Mouse (Mus musculus) hindbrain, embryonic 14.5 days (tissue): ENCODE results near the gene Gm17416. TPM values are rescaled to one million over a fixed set of nuclear protein-coding genes. Genes with fewer than 3 reads are reported as not detected.

Experiments used
- ATAC-seq: fragments of 200-750 bp; cut with Nextera tagmentation; 2 replicates; pipeline ENCODE4 v1.8.0; 2017; ENCODE audit warnings: moderate number of reproducible peaks, mild to moderate bottlenecking, moderate TSS enrichment, moderate library complexity; ENCODE audit not compliant: low FRiP score
- DNase-seq: peaks from one replicate; pipeline ENCODE4 v3.0.0-alpha.2; 2015; ENCODE audit warnings: low spot score
- H3K27ac ChIP-seq: fragments of 300-500 bp; sonication (generic); 2 replicates; pipeline ENCODE4 v1.5.1; 2014; ENCODE audit warnings: mild to moderate bottlenecking, moderate library complexity
- H3K27me3 ChIP-seq: fragments of 300-500 bp; sonication (generic); 2 replicates; pipeline ENCODE4 v1.6.1; 2014; ENCODE audit warnings: mild to moderate bottlenecking, low read length, mixed read lengths; ENCODE audit not compliant: control insufficient read depth, insufficient read depth
- H3K36me3 ChIP-seq: fragments of 300-500 bp; sonication (generic); replicated peaks from 2 replicates; pipeline ENCODE4 v1.6.1; 2014; ENCODE audit not compliant: control insufficient read depth, insufficient read depth
- H3K4me1 ChIP-seq: fragments of 300-500 bp; sonication (generic); replicated peaks from 2 replicates; pipeline ENCODE4 v1.6.1; 2014; ENCODE audit warnings: antibody characterized with exemption, low read length, mixed read lengths; ENCODE audit not compliant: control insufficient read depth, insufficient read depth
- H3K4me2 ChIP-seq: fragments of 300-500 bp; sonication (generic); replicated peaks from 2 replicates; pipeline ENCODE4 v1.6.1; 2014; ENCODE audit warnings: mild to moderate bottlenecking, moderate library complexity
- H3K4me3 ChIP-seq: fragments of 300-500 bp; sonication (generic); replicated peaks from 2 replicates; pipeline ENCODE4 v1.5.1; 2014; ENCODE audit warnings: mild to moderate bottlenecking, low read length
- H3K9ac ChIP-seq: fragments of 300-500 bp; sonication (generic); 2 replicates; pipeline ENCODE4 v1.6.1; 2014
- H3K9me3 ChIP-seq: fragments of 300-500 bp; sonication (generic); 2 replicates; pipeline ENCODE4 v1.6.1; 2016; ENCODE audit warnings: low read length; ENCODE audit not compliant: control insufficient read depth
- WGBS: fragments of 180-500 bp; shearing (Covaris S2); extraction: QIAGEN DNeasy Blood & Tissue Kit; methylation state at CpG from one replicate; pipeline ENCODE4 v1.1.7; 2014; 5-methylcytosine and 5-hydroxymethylcytosine counted together
- polyA plus RNA-seq: library from polyadenylated mRNA; unstranded; fragments of >200 nt; fragmentation: Nextera tagmentation; extraction: Ambion mirVana; gene quantifications from 2 replicates; pipeline ENCODE4 v1.2.1, GENCODE M21; 2014

The Gm17416 gene
- polyA plus RNA-seq, 1 experiment from 2014 or later, result not detected

DNA sequence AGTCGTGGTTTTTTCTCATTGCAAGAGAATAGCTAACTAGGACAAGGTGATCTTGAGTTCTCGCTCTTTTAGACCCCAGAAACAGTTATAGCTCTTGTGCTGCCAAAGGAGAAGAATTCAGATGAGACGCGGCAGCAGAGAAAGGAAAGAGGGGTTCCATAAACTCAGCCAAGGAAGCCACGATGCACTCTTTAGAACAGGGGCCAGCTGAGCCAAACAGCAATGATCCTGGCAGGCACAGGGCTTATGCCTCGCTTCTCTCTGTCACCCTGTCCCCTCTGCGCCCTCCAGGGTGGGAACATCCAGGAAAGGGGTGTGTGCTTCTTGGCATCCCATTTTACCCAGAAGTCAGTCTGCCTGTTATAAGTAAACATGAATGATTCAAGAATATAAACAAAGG lies 30.2 kb downstream of the Gm17416 start, which contains the start of gene Defb45:
TSS of gene Defb45 (minus strand) at position 101 of the 400 bp plus-strand sequence.
- 67% methylated on average over 7 of the region's 7 CpGs for WGBS
- Histone ChIP-seq H3K27ac (no peak within 1 kb of the TSS), H3K9me3 (no peaks in the 10 kb centered on the region), H3K36me3 (no peaks in the 10 kb centered on the region), H3K4me1 (no peaks in the 10 kb centered on the region), H3K27me3 (no peaks in the 10 kb centered on the region), H3K4me3 (no peak within 1 kb of the TSS), H3K9ac (no peak within 1 kb of the TSS), H3K4me2 (no peak within 1 kb of the TSS)
- DNase-seq, result no peak
- no peak for ATAC-seq

DNA sequence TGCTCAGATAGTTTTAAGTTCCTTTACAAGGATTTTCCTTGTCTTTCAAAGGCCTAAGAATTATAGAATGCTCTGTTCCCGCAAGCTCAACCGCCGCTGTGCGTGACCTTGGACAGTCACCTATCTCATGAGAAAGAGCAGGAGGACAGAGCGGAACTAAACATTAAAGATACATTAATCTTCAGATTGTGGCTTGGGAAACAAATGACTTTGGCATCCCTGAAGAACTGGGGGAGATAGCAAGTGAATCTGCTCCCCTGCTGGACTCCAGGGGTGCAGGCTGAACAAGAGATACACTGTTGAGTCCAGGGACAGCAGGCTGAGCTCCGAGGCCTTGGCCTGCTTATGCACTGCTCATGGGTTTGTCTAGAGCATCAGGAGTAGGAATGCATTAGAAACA lies 30.9 kb downstream of the Gm17416 start:
- Histone ChIP-seq H3K36me3 (no peaks in the 10 kb centered on the region), H3K27me3 (no peaks in the 10 kb centered on the region), H3K4me3 (no peak overlapping the region), H3K4me2 (no peak overlapping the region), H3K9me3 (no peaks in the 10 kb centered on the region), H3K9ac (no peak overlapping the region), H3K27ac (no peak overlapping the region), H3K4me1 (no peaks in the 10 kb centered on the region)
- no peak for DNase-seq
- no peak for ATAC-seq
- WGBS, result 76% methylated on average over 6 of the region's 6 CpGs

DNA sequence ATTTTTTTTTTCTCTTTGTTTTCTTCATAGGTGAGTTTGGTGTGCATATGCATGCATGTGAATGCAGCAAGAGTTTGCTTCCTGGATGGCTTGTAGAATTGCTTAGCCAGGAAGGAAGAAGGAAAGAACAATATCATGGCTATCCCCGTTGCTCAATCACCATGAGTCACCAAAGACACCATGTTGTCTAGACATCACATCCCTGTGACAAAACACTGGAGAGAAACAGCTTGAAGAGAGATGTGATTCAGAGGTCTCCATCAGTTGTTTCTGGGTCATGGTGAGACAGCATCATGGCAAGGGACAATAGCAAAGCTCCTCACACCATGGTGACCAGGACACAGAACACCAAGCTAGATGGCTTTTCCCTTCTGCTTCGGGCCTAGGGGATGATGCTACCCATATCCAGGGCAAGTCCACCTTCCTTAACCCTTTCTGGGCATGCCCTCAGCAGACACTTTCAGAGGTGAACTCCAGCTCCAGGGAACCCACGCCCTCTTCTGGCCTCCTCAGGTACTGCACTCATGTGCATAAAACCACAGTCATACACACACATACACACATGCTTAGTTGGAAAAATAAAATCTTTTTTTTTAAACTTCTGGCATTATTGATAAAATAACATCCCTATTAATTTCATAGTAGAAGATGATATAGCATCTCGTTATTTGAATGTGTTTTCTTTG lies 32.3 kb downstream of the Gm17416 start:
- Histone ChIP-seq H3K4me3 (no peak overlapping the region), H3K27ac (no peak overlapping the region), H3K36me3 (no peaks in the 10 kb centered on the region), H3K4me2 (no peak overlapping the region), H3K4me1 (no peaks in the 10 kb centered on the region), H3K9me3 (no peaks in the 10 kb centered on the region), H3K27me3 (no peaks in the 10 kb centered on the region), H3K9ac (no peak overlapping the region)
- 74% methylated on average over 4 of the region's 4 CpGs for WGBS
- DNase-seq, result no peak
- no peak for ATAC-seq

DNA sequence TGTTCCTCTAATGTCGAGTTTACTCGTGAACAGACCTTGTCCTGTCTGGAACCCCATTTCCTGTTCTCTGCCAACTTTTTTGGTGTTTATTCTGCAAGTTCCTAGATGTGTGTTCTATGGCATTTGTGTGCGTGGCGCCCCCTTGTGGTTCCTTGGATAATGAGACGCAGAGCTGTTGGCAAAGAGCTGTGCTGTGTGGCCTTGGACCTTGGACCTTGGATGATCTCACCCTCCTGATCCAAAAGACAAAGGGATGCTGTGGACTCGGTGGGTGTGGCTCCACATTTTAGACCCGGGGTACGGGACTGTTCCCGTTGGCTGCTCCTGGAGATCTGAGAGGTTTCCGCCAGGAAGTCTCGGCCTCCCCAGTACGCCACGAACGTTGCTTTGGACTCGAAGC lies 34.9 kb downstream of the Gm17416 start, which contains the start of gene Defb36:
TSS of gene Defb36 (plus strand) at position 271 of the 400 bp plus-strand sequence.
- WGBS, result 86% methylated on average over 15 of the region's 15 CpGs
- Histone ChIP-seq H3K9ac (no peak within 1 kb of the TSS), H3K4me3 (no peak within 1 kb of the TSS), H3K27ac (no peak within 1 kb of the TSS), H3K27me3 (no peaks in the 10 kb centered on the region), H3K9me3 (no peaks in the 10 kb centered on the region), H3K36me3 (no peaks in the 10 kb centered on the region), H3K4me2 (no peak within 1 kb of the TSS), H3K4me1 (no peaks in the 10 kb centered on the region)
- no peak for ATAC-seq
- DNase-seq, result no peak

DNA sequence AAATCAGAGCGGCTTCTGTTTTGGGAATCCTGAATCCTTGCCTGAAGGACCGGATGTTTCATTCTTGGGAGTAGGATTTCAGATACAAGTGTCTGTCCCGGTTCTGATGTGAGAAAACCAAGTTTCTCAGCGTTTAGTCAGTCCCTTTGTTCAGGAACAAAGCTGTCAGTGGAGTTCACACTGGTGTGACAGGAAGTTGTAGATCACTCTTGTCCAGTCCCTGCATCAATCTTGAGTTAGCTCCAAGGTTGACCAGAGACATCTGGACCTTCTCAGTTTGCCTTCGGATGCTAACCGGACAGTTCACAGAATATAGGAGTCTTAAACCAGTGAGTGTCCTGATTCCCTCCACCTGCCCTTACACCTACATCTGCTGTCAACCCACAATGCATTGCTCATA lies 38.6 kb downstream of the Gm17416 start:
- no peak for ATAC-seq
- 72% methylated on average over 6 of the region's 6 CpGs for WGBS

DNA sequence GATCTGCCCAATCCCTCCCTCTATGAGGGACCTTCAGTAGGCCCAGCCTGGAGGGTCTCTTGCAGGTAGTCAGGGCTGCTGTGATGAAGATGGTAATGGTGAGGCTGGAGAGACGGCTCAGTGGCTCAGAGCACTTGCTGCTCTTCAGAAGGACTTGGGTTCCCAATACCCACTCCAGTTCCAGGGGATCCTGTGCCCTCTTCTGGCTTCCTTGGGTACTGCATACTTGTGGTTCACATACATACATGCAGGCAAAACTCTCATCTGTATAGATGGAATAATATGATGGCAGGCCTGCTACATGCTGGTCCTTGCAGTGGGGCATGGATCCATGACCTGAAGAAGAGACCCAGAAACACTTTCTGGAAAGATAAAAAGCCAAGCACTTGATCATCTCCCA lies 39.6 kb downstream of the Gm17416 start:
- Histone ChIP-seq H3K4me3 (no peak overlapping the region), H3K27ac (no peak overlapping the region), H3K9me3 (no peaks in the 10 kb centered on the region), H3K9ac (no peak overlapping the region), H3K4me2 (no peak overlapping the region), H3K36me3 (no peaks in the 10 kb centered on the region), H3K4me1 (no peaks in the 10 kb centered on the region), H3K27me3 (no peaks in the 10 kb centered on the region)
- WGBS, result 83% methylated on average over 1 of the region's 1 CpGs
- ATAC-seq (no peak), DNase-seq (no peak)

More for the DNA sequence above, 38.6 kb downstream of the Gm17416 start:
- Histone ChIP-seq H3K4me1 (no peaks in the 10 kb centered on the region), H3K27ac (no peak overlapping the region), H3K36me3 (no peaks in the 10 kb centered on the region), H3K4me2 (no peak overlapping the region), H3K9ac (no peak overlapping the region), H3K4me3 (no peak overlapping the region), H3K27me3 (no peaks in the 10 kb centered on the region), H3K9me3 (no peaks in the 10 kb centered on the region)
- DNase-seq, result no peak

DNA sequence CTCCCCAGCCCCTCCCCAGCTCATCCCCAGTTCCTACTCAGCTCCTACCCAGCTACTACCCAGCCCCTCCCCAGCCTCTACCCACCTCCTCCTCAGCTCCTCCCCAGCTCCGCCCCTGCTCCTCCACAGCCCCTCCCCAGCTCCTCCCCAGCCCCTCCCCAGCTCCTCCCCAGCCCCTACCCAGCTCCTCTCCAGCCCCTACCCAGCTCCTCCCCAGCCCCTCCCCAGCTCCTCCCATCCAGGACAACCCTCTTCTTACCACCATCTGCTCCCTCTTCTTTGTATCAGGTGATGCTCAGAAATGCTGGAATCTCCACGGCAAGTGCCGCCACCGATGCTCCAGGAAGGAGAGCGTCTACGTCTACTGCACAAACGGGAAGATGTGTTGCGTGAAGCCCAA lies 43.1 kb downstream of the Gm17416 start:
- WGBS, result 34% methylated on average over 7 of the region's 8 CpGs
- H3K36me3 ChIP-seq, result no peaks in the 10 kb centered on the region
- H3K9me3 ChIP-seq, result no peaks in the 10 kb centered on the region
- no peak overlapping the region for H3K4me3 ChIP-seq
- H3K9ac ChIP-seq, result no peak overlapping the region
- H3K4me1 ChIP-seq, result no peaks in the 10 kb centered on the region
- no peak overlapping the region for H3K27ac ChIP-seq
- H3K4me2 ChIP-seq, result no peak overlapping the region
- DNase-seq (no peak), ATAC-seq (no peak)
- H3K27me3 ChIP-seq, result no peaks in the 10 kb centered on the region

DNA sequence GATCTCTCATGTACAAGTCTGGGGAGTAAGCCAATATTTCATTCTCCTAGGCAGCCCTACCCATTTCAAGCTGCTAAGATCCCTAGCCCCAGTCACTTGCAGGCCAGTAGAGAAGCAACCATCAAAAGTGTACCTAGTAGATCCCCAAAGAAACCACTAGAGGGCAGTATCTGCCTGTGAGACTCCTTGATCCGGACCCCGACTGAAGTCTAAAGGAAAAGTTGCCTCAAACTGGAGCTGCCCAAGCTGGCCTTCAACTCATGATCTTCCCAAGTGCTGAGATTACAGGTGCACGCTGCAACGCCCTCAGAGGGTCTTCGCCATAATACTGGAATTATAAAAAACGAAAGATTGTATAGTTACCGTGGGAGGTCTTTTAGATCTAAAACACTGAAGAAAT lies 46.4 kb downstream of the Gm17416 start:
- WGBS, result 10% methylated on average over 7 of the region's 7 CpGs
- peak; percentile 40; the same call in 1 of the 2 replicates for ATAC-seq

DNA sequence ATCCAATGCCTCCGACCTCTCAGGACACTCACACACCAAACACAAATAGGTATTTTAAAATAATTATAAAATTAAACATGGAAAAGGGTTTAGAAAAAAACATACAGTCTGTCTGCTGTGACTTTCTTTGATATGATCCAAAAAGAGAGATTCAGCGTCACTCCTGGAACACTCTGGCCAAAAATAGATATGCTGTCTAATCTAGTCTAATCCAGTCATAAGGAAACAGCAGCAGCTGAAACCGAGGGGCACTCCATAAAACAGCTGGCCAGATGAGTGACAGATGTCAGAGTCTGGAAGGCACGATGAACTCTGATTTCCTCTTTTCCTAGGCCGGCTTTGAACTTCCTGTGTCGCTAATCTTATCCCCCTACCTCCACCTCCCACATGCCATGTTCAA lies 47.3 kb downstream of the Gm17416 start:
- H3K9ac ChIP-seq, result no peak overlapping the region
- DNase-seq, result no peak

More for the DNA sequence above, 46.4 kb downstream of the Gm17416 start:
- no peak overlapping the region for H3K4me2 ChIP-seq
- H3K4me3 ChIP-seq, result no peak overlapping the region
- peak; percentile 93 for DNase-seq
- no peaks in the 10 kb centered on the region for H3K9me3 ChIP-seq
- H3K9ac ChIP-seq, result no peak overlapping the region
- no peaks in the 10 kb centered on the region for H3K36me3 ChIP-seq
- no peak overlapping the region for H3K27ac ChIP-seq
- no peaks in the 10 kb centered on the region for H3K27me3 ChIP-seq
- H3K4me1 ChIP-seq, result no peaks in the 10 kb centered on the region

DNA sequence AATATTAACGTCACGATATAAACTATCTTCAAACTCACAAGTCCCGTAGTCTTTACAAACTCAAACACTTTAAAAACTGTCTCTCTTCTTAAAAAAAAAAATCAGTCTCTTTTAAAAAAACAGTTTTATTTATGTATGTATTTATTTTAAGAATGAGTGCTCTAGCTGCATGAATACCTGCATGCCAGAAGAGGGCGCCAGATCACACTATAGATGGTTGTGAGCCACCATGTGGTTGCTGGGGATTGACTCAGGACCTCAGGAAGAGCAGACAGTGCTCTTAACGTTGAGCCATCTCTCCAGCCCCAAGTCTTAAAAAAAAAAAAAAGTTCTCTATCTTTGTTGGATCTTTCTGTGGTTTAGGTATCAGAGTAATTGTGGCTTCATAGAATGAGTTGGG lies 48.2 kb downstream of the Gm17416 start:
- Histone ChIP-seq H3K36me3 (no peaks in the 10 kb centered on the region), H3K9ac (no peak overlapping the region), H3K4me1 (no peaks in the 10 kb centered on the region), H3K9me3 (no peaks in the 10 kb centered on the region), H3K4me3 (no peak overlapping the region), H3K4me2 (no peak overlapping the region), H3K27ac (no peak overlapping the region), H3K27me3 (no peaks in the 10 kb centered on the region)
- 58% methylated on average over 5 of the region's 5 CpGs for WGBS
- DNase-seq, result no peak
- no peak for ATAC-seq

More for the DNA sequence above, 47.3 kb downstream of the Gm17416 start:
- no peaks in the 10 kb centered on the region for H3K9me3 ChIP-seq
- no peaks in the 10 kb centered on the region for H3K4me1 ChIP-seq
- ATAC-seq, result no peak
- no peak overlapping the region for H3K4me3 ChIP-seq
- no peak overlapping the region for H3K27ac ChIP-seq
- no peaks in the 10 kb centered on the region for H3K27me3 ChIP-seq
- H3K36me3 ChIP-seq, result no peaks in the 10 kb centered on the region
- 81% methylated on average over 6 of the region's 6 CpGs for WGBS
- no peak overlapping the region for H3K4me2 ChIP-seq
